Mouse (Mus musculus) limb, embryonic 13.5 days (tissue): ENCODE data around the gene Mup5. TPM values are rescaled to one million over a fixed set of nuclear protein-coding genes. Genes with fewer than 3 reads are reported as not detected.
"Not testable (repeated sequence)": the region's sequence is repeated elsewhere in the genome, so short reads cannot be mapped to it uniquely, and the experiment has no call there.

ENCODE experiments used
- ATAC-seq: fragments of 200-750 bp; cut with Nextera tagmentation; 2 replicates; pipeline ENCODE4 v1.8.0; 2017; ENCODE audit warnings: low read depth, moderate number of reproducible peaks, moderate TSS enrichment; ENCODE audit not compliant: low FRiP score
- H3K27ac ChIP-seq: fragments of 300-500 bp; sonication (generic); 2 replicates; pipeline ENCODE4 v1.5.1; 2015; ENCODE audit warnings: inconsistent platforms, mild to moderate bottlenecking, moderate library complexity
- H3K27me3 ChIP-seq: fragments of 300-500 bp; sonication (generic); 2 replicates; pipeline ENCODE4 v1.6.1; 2015; ENCODE audit warnings: mild to moderate bottlenecking, inconsistent platforms
- H3K36me3 ChIP-seq: fragments of 300-500 bp; sonication (generic); 2 replicates; pipeline ENCODE4 v1.6.1; 2015; ENCODE audit warnings: inconsistent platforms, mild to moderate bottlenecking, moderate library complexity
- H3K4me1 ChIP-seq: fragments of 300-500 bp; sonication (generic); 2 replicates; pipeline ENCODE4 v1.6.1; 2015; ENCODE audit warnings: inconsistent platforms
- H3K4me2 ChIP-seq: fragments of 300-500 bp; sonication (generic); replicated peaks from 2 replicates; pipeline ENCODE4 v1.6.1; 2015; ENCODE audit warnings: inconsistent platforms, mild to moderate bottlenecking, moderate library complexity
- H3K4me3 ChIP-seq: fragments of 300-500 bp; sonication (generic); 2 replicates; pipeline ENCODE4 v1.5.1; 2015; ENCODE audit warnings: moderate library complexity, mild to moderate bottlenecking, inconsistent platforms
- H3K9ac ChIP-seq: fragments of 300-500 bp; sonication (generic); 2 replicates; pipeline ENCODE4 v1.6.1; 2015; ENCODE audit warnings: mild to moderate bottlenecking, inconsistent platforms
- H3K9me3 ChIP-seq: fragments of 300-500 bp; sonication (generic); 2 replicates; pipeline ENCODE4 v1.6.1; 2016; ENCODE audit warnings: inconsistent platforms
- WGBS: fragments of 180-500 bp; shearing (Covaris S2); methylation state at CpG from one replicate; pipeline ENCODE4 v1.1.7; 2015; 5-methylcytosine and 5-hydroxymethylcytosine counted together
- polyA plus RNA-seq: library from polyadenylated mRNA; unstranded; fragments of >200 nt; fragmentation: Nextera tagmentation; extraction: Ambion mirVana; gene quantifications from 2 replicates; pipeline ENCODE4 v1.2.1, GENCODE M21; 2015

Gene Mup5
- not detected in 2 replicates for polyA plus RNA-seq

DNA sequence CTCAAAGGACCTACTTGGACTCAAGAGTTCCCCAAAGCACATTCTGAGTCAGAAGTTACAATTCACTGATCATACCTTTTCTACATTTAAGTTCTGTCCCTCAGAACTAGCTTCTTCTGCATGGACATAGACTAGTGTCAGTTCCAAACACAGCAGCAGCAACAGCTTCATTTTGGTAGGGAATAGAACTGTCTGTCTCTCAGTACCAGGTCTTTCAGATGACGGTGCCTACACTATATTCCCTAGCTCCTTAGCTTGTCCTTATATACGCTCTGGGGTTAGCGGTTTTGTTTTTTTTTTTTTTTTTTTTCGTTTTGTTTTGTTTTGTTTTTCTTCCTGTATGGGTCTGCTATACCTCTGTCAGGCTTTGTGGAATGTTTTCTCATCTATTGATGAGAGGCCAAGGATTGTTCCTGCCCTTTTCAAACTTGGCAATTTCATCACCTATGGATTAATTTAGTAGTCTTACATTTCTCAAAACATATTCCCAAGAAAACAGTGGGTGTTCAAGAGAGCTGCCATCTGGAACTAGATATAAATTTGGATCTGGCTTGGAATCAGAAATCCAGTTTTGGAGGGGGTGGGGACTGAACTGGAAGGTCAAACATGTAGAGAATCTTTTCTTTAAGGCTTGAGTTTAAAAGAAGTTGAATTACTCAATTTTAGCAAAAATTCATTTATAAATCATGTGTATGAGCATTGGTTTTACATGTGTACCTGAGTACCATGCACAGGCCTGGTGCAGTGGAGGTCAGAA lies at the start of gene Mup5:
Gene Mup5 (minus strand): TSS at position 282 of the 757 bp plus-strand sequence.
- Histone ChIP-seq H3K4me1 (no peaks in the 10 kb centered on the region), H3K27me3 (no peaks in the 10 kb centered on the region), H3K9me3 (peaks cover 8% of the 10 kb centered on the region; the same call in 1 of the 2 replicates), H3K9ac (no peak within 1 kb of the TSS), H3K36me3 (no peaks in the 10 kb centered on the region), H3K4me2 (no peak within 1 kb of the TSS), H3K27ac (no peak within 1 kb of the TSS), H3K4me3 (no peak within 1 kb of the TSS)
- 78% methylated on average over 4 of the region's 4 CpGs for WGBS
- no peak for ATAC-seq

DNA sequence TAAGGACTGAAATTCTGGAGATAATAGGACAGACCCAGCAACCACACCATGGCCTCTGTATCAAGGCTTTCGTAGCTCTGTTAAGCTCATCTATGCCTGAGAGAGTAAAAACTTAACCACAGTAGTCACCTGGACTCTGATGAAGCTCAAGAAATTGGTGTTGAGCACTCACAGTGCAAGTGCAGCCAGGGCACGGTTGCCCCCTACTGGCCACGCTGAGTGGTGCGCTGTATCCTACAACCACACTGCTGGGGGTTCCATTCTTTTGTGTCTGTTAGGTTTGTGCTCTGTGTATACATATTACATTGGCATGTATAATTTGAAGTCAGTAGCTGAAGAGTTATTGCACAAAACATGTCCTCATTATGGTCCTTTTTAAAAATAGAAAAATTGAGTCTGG lies 23.1 kb upstream of the Mup5 start:
- Histone ChIP-seq H3K9me3 (no peaks in the 10 kb centered on the region), H3K4me1 (no peaks in the 10 kb centered on the region), H3K27me3 (no peaks in the 10 kb centered on the region), H3K4me3 (no peak overlapping the region), H3K4me2 (no peak overlapping the region), H3K27ac (no peak overlapping the region), H3K36me3 (no peaks in the 10 kb centered on the region), H3K9ac (no peak overlapping the region)
- 36% methylated on average over 4 of the region's 4 CpGs for WGBS
- ATAC-seq: no peak

DNA sequence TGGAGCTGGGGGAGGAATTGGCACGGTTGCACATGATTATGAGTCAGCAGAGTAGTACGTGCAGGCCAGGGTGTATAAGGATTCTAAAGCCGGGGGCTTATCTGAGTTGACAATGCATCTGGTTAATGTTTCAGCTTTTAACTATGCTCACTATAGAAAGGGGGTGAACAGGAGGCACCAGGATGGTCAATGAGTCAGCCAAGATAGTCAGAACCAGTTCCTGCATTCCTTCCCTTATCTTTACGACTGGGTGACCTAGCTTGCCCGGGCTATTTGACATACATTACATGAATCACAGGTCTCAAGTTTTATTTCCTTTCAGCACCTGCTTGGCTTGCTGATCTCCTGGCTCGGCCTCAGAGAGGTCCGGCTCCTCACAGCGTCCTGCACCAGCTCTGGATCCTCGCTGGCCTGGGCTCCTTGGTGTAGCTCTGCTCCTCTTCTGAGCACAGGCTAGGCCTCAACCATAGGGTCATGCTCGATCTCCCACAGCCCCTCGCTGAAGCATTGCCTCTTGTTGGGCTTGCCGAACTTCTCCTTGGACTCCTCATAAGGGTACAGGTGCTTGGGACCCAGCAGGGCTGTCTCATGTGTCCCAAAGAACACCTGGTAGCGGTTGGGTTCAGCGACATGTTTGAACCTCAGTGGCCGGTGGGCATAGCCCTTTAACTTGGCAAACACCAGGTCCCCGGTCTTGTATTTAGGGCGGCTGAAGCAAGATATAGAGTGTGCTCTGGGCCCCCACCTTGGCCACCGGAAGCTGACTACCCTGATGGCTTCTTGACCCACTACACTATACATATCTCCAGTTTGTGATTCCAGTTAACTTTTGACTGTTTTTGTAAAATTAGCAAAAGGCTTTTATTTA lies 21.0 kb upstream of the Mup5 start:
- Histone ChIP-seq H3K4me3 (no peak overlapping the region), H3K9me3 (0 out of 2 replicates have a peak, but pooled peaks cover 7% of the 10 kb centered on the region), H3K36me3 (no peaks in the 10 kb centered on the region), H3K4me2 (no peak overlapping the region), H3K9ac (no peak overlapping the region), H3K4me1 (no peaks in the 10 kb centered on the region), H3K27me3 (no peaks in the 10 kb centered on the region), H3K27ac (no peak overlapping the region)
- 82% methylated on average over 18 of the region's 18 CpGs for WGBS
- ATAC-seq: peak; percentile 59

DNA sequence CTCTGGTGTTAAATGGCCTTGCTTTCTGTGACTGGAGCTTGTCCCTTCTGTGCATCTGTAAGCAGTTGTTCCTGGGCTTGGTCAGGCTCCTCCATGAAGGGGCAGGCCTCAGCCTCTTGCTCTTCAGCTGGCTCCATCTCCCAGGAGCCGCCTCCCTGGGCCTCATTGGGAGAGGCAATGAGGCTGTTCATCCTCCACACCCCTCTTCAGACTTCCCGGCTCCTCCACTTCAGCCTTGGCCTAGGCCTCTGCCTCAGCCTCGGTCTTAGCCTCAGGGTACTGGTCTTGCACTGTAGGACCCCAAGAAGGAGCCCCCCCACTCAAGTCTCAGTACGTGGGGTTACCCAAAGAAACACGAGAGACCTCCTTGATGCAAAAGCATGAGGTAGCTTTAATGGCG lies 20.3 kb upstream of the Mup5 start:
- no peaks in the 10 kb centered on the region for H3K27me3 ChIP-seq
- H3K36me3 ChIP-seq: no peaks in the 10 kb centered on the region
- no peak; the same call in 1 of the 2 replicates for ATAC-seq
- H3K9ac ChIP-seq: no peak overlapping the region
- H3K27ac ChIP-seq: no peak overlapping the region
- WGBS: 86% methylated on average over 6 of the region's 6 CpGs
- no peak overlapping the region for H3K4me2 ChIP-seq
- 0 out of 2 replicates have a peak, but pooled peaks cover 7% of the 10 kb centered on the region for H3K9me3 ChIP-seq
- H3K4me3 ChIP-seq: no peak overlapping the region
- no peaks in the 10 kb centered on the region for H3K4me1 ChIP-seq

DNA sequence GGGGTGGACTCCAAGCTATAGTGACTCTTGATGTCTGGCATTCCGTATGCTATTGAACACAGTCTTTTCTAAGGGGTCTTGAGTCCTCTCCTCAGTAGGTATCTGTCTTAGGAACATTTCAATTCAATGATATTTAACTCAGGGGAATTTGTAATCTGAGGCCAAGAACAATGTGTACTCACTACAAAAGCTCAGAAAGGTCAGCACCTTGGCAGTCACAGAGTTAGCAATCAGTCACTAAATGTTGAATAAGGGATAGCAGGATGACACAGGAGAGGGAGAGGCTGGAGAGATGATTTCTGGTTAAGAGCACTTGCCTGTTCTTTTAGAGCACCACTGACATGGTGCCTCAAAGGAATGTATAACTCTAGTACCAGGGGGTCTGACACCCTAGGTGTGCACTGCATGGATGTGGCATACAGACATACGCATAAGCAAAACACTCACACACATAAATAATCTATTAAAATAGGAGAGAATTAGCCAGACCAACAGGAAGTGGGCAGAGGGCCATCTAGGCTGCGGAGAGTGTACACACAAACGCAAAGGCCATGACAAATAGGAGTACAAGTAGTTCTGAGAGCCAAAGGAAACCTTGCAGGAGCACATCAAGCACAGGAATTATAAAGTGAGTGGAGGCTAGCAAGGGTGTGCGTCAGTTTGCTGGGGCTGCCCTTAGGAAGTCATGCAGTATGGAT lies 9.9 kb upstream of the Mup5 start:
- 89% methylated on average over 5 of the region's 5 CpGs for WGBS
- Histone ChIP-seq H3K4me1 (no peaks in the 10 kb centered on the region), H3K27ac (no peak overlapping the region), H3K4me2 (no peak overlapping the region), H3K36me3 (no peaks in the 10 kb centered on the region), H3K27me3 (no peaks in the 10 kb centered on the region), H3K9me3 (no peaks in the 10 kb centered on the region), H3K9ac (no peak overlapping the region), H3K4me3 (no peak overlapping the region)
- ATAC-seq: no peak

DNA sequence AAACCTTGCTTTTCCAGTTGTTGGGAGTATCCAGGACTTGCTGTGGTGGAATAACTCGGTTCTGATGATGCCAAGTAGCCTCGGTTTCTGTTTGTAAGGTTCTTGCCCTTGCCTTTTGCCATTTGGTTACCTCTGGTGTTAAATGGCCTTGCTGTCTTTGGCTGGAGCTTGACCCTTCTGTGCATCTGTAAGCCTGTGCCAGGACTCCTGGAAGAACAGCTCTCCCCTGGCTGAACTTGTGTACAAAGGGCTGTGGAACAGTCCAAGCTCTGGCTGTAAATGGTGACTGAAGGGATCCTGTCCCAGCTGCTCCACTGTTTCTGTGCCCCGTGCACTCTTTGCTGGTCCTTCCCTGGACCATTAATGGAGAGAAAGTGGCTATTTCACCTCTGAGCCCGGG lies 5.8 kb downstream of the Mup5 start:
- Histone ChIP-seq H3K4me3 (no peak overlapping the region), H3K9ac (no peak overlapping the region), H3K27ac (no peak overlapping the region), H3K9me3 (0 out of 2 replicates have a peak, but pooled peaks cover 3% of the 10 kb centered on the region), H3K27me3 (no peaks in the 10 kb centered on the region), H3K4me1 (no peaks in the 10 kb centered on the region), H3K36me3 (no peaks in the 10 kb centered on the region), H3K4me2 (no peak overlapping the region)
- 73% methylated on average over 4 of the region's 4 CpGs for WGBS
- no peak for ATAC-seq

DNA sequence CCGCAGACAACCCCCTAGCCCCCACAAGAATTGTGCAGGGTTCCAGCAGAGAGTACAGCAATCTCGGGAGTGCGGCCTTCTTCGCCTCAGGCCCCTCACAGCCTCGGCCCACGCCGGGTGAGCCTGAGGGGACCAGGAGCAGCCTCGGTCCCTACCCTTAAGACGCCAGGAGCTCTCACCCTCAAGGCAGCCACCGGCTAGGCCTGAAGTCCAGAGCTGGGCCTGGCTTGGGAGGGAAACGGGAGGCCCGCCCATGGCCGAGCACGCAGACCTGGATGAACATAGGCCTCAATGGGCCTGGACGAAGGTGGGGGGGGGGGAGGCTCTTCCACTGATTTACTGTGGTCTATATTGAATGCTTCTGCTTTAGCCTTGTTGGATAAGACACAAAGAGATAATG lies 11.8 kb downstream of the Mup5 start:
- no peak for ATAC-seq
- Histone ChIP-seq H3K36me3 (no peaks in the 10 kb centered on the region), H3K27ac (no peak overlapping the region), H3K9ac (no peak overlapping the region), H3K4me3 (no peak overlapping the region), H3K9me3 (peaks cover 14% of the 10 kb centered on the region), H3K27me3 (no peaks in the 10 kb centered on the region), H3K4me1 (no peaks in the 10 kb centered on the region), H3K4me2 (no peak overlapping the region)
- 93% methylated on average over 15 of the region's 15 CpGs for WGBS

DNA sequence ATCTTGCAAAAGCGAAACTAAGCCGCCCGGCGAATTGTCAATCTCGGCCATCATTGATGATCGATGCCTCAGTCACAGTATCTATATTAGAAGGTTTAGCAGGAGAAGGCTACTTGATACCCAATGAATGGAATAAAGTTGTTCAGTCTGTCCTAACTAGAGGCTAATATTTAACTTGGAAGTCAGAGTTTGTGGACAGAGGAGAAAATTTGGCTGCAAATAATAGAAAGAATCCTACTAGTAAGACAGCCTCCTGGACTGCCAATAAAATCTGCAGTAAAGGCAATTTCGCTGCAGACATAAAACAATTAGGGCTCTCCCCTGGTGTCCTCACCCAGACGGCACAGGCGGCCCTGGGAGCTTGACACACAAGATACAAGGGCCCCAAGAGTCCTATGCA lies 12.5 kb downstream of the Mup5 start:
- H3K27ac ChIP-seq, H3K36me3 ChIP-seq, H3K4me3 ChIP-seq, H3K4me1 ChIP-seq, H3K4me2 ChIP-seq, H3K9ac ChIP-seq, ATAC-seq, H3K27me3 ChIP-seq: not testable (repeated sequence)
- H3K9me3 ChIP-seq: peaks cover 14% of the 10 kb centered on the region
- 79% methylated on average over 9 of the region's 9 CpGs for WGBS

DNA sequence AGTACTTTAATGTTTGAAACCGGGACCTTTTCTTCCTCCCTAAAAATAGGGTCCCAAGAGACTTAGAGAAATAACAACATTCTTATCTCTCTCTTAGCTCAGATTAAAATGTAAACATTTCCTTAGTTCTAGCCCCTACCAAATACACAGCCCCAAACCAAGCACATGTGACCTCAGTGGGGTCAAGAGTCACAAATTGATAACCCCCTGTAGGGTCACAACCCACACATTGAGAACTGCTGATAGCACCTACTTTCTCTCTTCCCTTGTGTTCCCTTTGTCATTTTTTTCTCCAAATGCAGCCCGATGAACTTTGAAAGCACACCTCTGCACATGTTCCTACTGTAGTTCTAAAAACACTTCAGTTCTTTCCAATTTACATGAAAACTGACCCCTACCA lies 19.4 kb downstream of the Mup5 start:
- H3K4me2 ChIP-seq: no peak overlapping the region
- no peak overlapping the region for H3K9ac ChIP-seq
- no peak overlapping the region for H3K27ac ChIP-seq
- 81% methylated on average over 2 of the region's 2 CpGs for WGBS
- 0 out of 2 replicates have a peak, but pooled peaks cover 6% of the 10 kb centered on the region for H3K9me3 ChIP-seq
- H3K27me3 ChIP-seq: no peaks in the 10 kb centered on the region
- H3K4me1 ChIP-seq: no peaks in the 10 kb centered on the region
- no peak overlapping the region for H3K4me3 ChIP-seq
- H3K36me3 ChIP-seq: no peaks in the 10 kb centered on the region
- ATAC-seq: no peak

DNA sequence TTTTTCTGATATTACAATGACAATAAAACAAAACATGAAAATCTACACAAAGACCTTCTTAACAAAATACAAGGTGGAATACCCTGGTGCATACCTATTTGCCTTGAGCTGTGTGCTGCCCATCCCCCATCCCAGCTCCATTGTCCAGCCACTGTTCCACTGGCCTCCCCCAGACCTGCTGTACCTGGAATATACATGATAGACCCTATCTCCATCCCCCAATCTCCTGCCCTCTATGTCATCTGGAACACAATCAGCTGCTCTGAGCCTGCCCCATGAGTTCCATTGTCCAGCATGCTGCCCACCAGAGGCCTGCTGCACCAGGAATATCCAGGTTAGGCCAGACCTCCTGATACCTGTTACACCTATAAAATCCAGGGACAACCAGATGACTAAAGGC lies 21.6 kb downstream of the Mup5 start:
- H3K27ac ChIP-seq: no peak overlapping the region
- no peak for ATAC-seq

DNA sequence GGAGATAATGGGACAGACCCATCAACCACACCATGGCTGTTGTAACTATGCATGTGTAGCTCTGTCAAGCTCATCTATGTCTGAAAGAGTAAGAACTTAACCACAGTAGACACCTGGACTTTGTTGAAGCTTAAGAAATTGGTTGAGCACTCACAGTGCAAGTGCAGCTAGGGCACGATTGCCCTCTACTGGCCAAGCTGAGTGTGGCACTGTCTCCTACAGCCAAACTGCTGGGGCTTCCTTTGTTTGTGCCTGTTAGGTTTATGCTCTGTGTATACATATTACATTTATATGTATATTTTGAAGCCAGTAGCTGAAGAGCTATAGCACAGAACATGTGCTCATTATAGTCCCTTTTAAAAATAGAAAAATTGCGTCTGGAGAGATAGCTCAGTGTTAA lies 23.8 kb downstream of the Mup5 start:
- not testable (repeated sequence) for H3K4me2 ChIP-seq, H3K36me3 ChIP-seq, ATAC-seq, H3K9me3 ChIP-seq, H3K4me1 ChIP-seq, H3K4me3 ChIP-seq, H3K9ac ChIP-seq, H3K27me3 ChIP-seq, H3K27ac ChIP-seq
- 17% methylated on average over 2 of the region's 2 CpGs for WGBS

More for the DNA sequence above, 21.6 kb downstream of the Mup5 start:
- H3K36me3 ChIP-seq: no peaks in the 10 kb centered on the region
- no peaks in the 10 kb centered on the region for H3K27me3 ChIP-seq
- 0 out of 2 replicates have a peak, but pooled peaks cover 6% of the 10 kb centered on the region for H3K9me3 ChIP-seq
- H3K4me3 ChIP-seq: no peak overlapping the region
- no peak overlapping the region for H3K9ac ChIP-seq
- no peaks in the 10 kb centered on the region for H3K4me1 ChIP-seq
- no peak overlapping the region for H3K4me2 ChIP-seq

DNA sequence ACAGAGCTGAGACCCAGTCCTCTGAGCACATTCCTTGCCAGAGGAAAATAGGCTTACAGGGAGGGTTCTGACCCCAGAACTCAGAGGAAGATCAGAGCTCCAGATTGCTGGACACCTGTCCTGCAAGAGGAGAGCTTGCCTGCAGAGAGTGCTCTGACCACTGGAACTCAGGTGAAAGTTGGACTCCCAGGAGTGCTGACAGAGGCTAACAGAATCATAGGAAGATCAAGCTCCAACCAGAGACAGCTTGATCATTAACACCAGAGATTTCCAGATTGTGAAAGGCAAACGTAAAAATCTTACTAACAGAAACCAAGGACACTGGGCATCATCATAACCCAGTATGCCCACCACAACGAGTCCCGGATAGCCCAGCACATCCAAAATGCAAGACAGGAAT lies 26.1 kb downstream of the Mup5 start:
- 79% methylated on average over 3 of the region's 3 CpGs for WGBS
- not testable (repeated sequence) for H3K27ac ChIP-seq, H3K9me3 ChIP-seq, H3K4me2 ChIP-seq, H3K27me3 ChIP-seq, H3K9ac ChIP-seq, H3K4me1 ChIP-seq, H3K4me3 ChIP-seq, ATAC-seq, H3K36me3 ChIP-seq
